Mouse (Mus musculus) CH12.LX (cell line): ENCODE measurements at regions not wholly inside any gene's neighbourhood (a gene's known extent, or its start where the extent isn't known, plus 50 kb on each side); places are given as distances from the start of the nearest gene placed in this dataset.

Source experiments
- BHLHE40 ChIP-seq: IDR thresholded peaks from 2 replicates; pipeline ENCODE4 v1.6.1; 2011; ENCODE audit warnings: mild to moderate bottlenecking, low read depth, low read length, improper control_type of control experiment
- CTCF ChIP-seq, 2 experiments: IDR thresholded peaks in 1 of 2; conservative IDR thresholded peaks in 1 of 2; 2 replicates each; pipeline ENCODE4 v1.5.1; 2011 to 2012; ENCODE audit warnings: low read depth in 2 of 2, low read length in 2 of 2, improper control_type of control experiment in 1 of 2, inconsistent platforms in 1 of 2, mild to moderate bottlenecking in 1 of 2, moderate library complexity in 1 of 2
- E2F4 ChIP-seq: IDR thresholded peaks from 2 replicates; pipeline ENCODE4 v1.6.1; 2011; ENCODE audit warnings: low read depth, low read length, improper control_type of control experiment; ENCODE audit not compliant: insufficient replicate concordance
- EP300 ChIP-seq: IDR thresholded peaks from 2 replicates; pipeline ENCODE4 v1.6.1; 2011; ENCODE audit warnings: low read length, improper control_type of control experiment
- ETS1 ChIP-seq: conservative IDR thresholded peaks from 2 replicates; pipeline ENCODE4 v1.6.1; 2012; ENCODE audit warnings: low read depth, mild to moderate bottlenecking, inconsistent platforms, low read length, improper control_type of control experiment, moderate library complexity
- MAX ChIP-seq: IDR thresholded peaks from 2 replicates; pipeline ENCODE4 v1.6.1; 2011; ENCODE audit warnings: low read length, improper control_type of control experiment
- MYC ChIP-seq: IDR thresholded peaks from 2 replicates; pipeline ENCODE4 v1.6.1; 2011; ENCODE audit warnings: low read depth, mild to moderate bottlenecking, improper control_type of control experiment, low read length
- NRF1 ChIP-seq: IDR thresholded peaks from 2 replicates; pipeline ENCODE4 v1.6.1; 2014; ENCODE audit warnings: low read depth, mild to moderate bottlenecking, inconsistent platforms, low read length, improper control_type of control experiment, moderate library complexity
- PAX5 ChIP-seq: IDR thresholded peaks from 2 replicates; pipeline ENCODE4 v1.6.1; 2012; ENCODE audit warnings: low read length, inconsistent platforms, mixed read lengths
- POLR2AphosphoS2 ChIP-seq: IDR thresholded peaks from 2 replicates; pipeline ENCODE4 v1.6.1; 2011; ENCODE audit warnings: low read depth, low read length, improper control_type of control experiment
- RCOR1 ChIP-seq: conservative IDR thresholded peaks from 2 replicates; pipeline ENCODE4 v1.6.1; 2012; ENCODE audit warnings: low read depth, mild to moderate bottlenecking, inconsistent platforms, low read length, improper control_type of control experiment
- USF1 ChIP-seq: IDR thresholded peaks from 2 replicates; pipeline ENCODE4 v1.6.1; 2014; ENCODE audit warnings: low read depth, mild to moderate bottlenecking, inconsistent platforms, low read length, improper control_type of control experiment
- ZKSCAN1 ChIP-seq: IDR thresholded peaks from 2 replicates; pipeline ENCODE4 v1.6.1; 2012; ENCODE audit warnings: low read depth, inconsistent platforms, low read length, improper control_type of control experiment, borderline replicate concordance

- TF ChIP-seq CTCF (conservative IDR thresholded peaks at IDR 0.05 in 1 of 2, IDR thresholded peaks at IDR 0.05 in 1 of 2; ENCODE audit: low read depth in 2 of 2, low read length in 2 of 2) (no peak), MAX (no peak), PAX5 (no peak), NRF1 (no peak), EP300 (no peak), POLR2AphosphoS2 (no peak), BHLHE40 (no peak), E2F4 (no peak), MYC (no peak), USF1 (no peak), ETS1 (no peak), ZKSCAN1 (no peak), RCOR1 (no peak)
These were observed 103.0 kb upstream of the Fat4 start for GRCm38 (mm10) chr3:38783711-38784110.
